Mouse (Mus musculus) brain, embryonic 14.5 days (tissue): ENCODE data around the gene Lyg1.
A peak's percentile ranks its signal among the peaks of the same experiment; 100 is the strongest.

Source experiments
- CTCF ChIP-seq: fragments of 200-500 bp; IDR thresholded peaks from 2 replicates; pipeline ENCODE4 v1.5.1; 2012; ENCODE audit warnings: inconsistent platforms, mild to moderate bottlenecking, moderate library complexity, borderline replicate concordance; ENCODE audit not compliant: insufficient read depth, insufficient read length; ENCODE audit errors: extremely low read depth
- POLR2A ChIP-seq: fragments of 200-500 bp; IDR thresholded peaks from 2 replicates; pipeline ENCODE4 v1.6.1; 2012; ENCODE audit warnings: mild to moderate bottlenecking, inconsistent platforms, borderline replicate concordance; ENCODE audit not compliant: poor library complexity, insufficient read depth, insufficient read length, severe bottlenecking; ENCODE audit errors: extremely low read depth

DNA sequence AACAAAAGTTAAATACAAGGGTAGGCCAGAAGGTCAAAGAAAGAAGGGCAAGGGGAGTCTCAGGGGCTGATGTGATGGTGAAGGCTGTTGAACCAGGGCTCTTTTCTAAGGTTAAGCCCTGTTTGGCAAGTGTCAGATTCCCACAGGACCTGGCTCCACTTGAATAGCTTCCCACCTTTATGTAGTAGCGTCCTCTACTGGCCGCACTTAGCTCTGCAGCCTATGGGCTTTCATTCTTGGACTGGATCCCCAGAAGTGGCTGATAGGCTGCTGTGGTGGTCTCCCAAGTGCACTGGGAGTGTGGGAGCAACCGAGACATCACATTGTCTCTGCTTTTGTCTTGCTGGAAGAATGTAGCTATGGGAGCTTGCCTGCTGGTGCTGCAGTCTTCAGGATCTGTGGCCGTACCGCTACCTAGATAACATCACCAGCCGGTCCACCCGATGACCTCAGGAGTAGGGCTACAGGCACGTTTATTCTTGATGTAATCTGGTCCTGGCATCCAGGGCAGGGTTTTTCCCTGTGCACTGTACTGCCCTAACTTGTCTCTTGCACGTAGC is 28.3 kb upstream of the Lyg1 start:
- TF ChIP-seq CTCF (peak; percentile 53; the same call in 1 of the 2 replicates), POLR2A (no peak)
